Comparison of ENCODE assay signal across 31 mouse cellular contexts in the genomic region with DNA sequence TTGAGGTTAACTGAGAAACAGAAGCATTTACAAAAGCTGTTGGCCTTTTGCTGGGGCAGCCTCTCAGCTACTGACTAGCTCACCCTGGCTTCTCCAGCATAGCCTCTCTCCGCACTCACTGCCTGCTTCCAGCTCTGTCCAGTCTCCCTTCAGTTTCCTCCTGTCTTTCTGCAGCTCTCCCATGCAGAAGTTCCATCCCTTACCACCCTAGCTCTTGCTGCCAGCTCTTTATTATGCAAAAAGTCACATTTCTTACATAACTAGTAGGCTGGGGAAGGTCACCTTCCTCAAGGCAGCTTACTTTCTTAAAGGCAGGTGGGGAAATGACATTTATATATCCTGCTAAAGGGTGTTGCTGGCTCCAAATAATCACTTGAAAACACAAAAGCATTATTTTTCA.
DNase-seq lines count a peak whose midpoint lies in the region; ATAC-seq and TF ChIP-seq lines count a peak whose summit lies in the region.
"Had no signal": no experiment of that assay in that cellular context is flagged by ENCODE, and none has a peak within 500 bp of the region (broad histone marks: within the 10 kb centered on the region; RNA-seq: fewer than 3 reads in every experiment).

No protein-coding gene starts in this region.

- peak; percentile 12; the same call in 1 of the 2 replicates for ATAC-seq in granulocyte monocyte progenitor cell, adult 5-6 weeks (replicated peaks; ENCODE audit: poor library complexity, severe bottlenecking)
- no peak for ATAC-seq in forebrain, embryonic 15.5 days (replicated peaks)
- ATAC-seq: forebrain, embryonic 16.5 days; hindbrain, postnatal 0 days; inflammation-experienced regulatory T-cells, adult 6 months; intestine, embryonic 16.5 days had no signal

- no peak for TF ChIP-seq CTCF in kidney, adult 2 months (conservative IDR thresholded peaks at IDR 0.05; ENCODE audit: insufficient read depth, insufficient read length, low read depth, low read length)
- TF ChIP-seq CTCF in olfactory bulb, adult 2 months (IDR thresholded peaks at IDR 0.05; ENCODE audit: insufficient read depth, low read depth, low read length): no peak

- H3K9ac ChIP-seq in forebrain, embryonic 15.5 days (replicated peaks): no peak overlapping the region
- H3K9ac ChIP-seq: embryonic facial prominence, embryonic 13.5 days; forebrain, embryonic 12.5 days; heart, embryonic 12.5 days; heart, embryonic 15.5 days; hindbrain, embryonic 14.5 days had no signal

- H3K36me3 ChIP-seq in kidney, adult 2 months (ENCODE audit: control insufficient read depth, insufficient read depth, low read length): no peaks in the 10 kb centered on the region
- no peaks in the 10 kb centered on the region for H3K36me3 ChIP-seq in forebrain, embryonic 15.5 days
- H3K36me3 ChIP-seq: embryonic facial prominence, embryonic 13.5 days; forebrain, embryonic 12.5 days; heart, embryonic 12.5 days; heart, embryonic 15.5 days had no signal

- H3K4me3 ChIP-seq in kidney, adult 2 months (ENCODE audit: insufficient read depth, low read depth, low read length): no peak overlapping the region
- no peak overlapping the region for H3K4me3 ChIP-seq in olfactory bulb, adult 2 months (ENCODE audit: insufficient read depth, low read depth, low read length)
- H3K4me3 ChIP-seq in forebrain, embryonic 15.5 days: no peak overlapping the region
- H3K4me3 ChIP-seq: embryonic facial prominence, embryonic 13.5 days; erythroblast, embryonic 14.5 days; forebrain, embryonic 12.5 days; heart, embryonic 12.5 days; heart, embryonic 15.5 days had no signal

- H3K4me1 ChIP-seq in kidney, adult 2 months (ENCODE audit: control insufficient read depth, insufficient read depth, low read length): no peaks in the 10 kb centered on the region
- H3K4me1 ChIP-seq in olfactory bulb, adult 2 months (ENCODE audit: control insufficient read depth, insufficient read depth, low read length): peaks cover 15% of the 10 kb centered on the region
- H3K4me1 ChIP-seq in forebrain, embryonic 15.5 days: 0 out of 2 replicates have a peak, but pooled peaks cover 4% of the 10 kb centered on the region
- H3K4me1 ChIP-seq: heart, embryonic 15.5 days had no signal

- H3K27ac ChIP-seq in kidney, adult 2 months (ENCODE audit: insufficient read depth, low read depth, low read length): peak overlapping the region; percentile 41; the same call in 1 of the 2 replicates
- H3K27ac ChIP-seq in olfactory bulb, adult 2 months (ENCODE audit: insufficient read depth, low read depth, low read length): peak overlapping the region; percentile 48; the same call in 1 of the 2 replicates
- no peak overlapping the region for H3K27ac ChIP-seq in forebrain, embryonic 15.5 days (replicated peaks)
- H3K27ac ChIP-seq: embryonic facial prominence, embryonic 13.5 days; forebrain, embryonic 12.5 days; heart, embryonic 15.5 days; hindbrain, embryonic 14.5 days; hindbrain, postnatal 0 days had no signal

- no peaks in the 10 kb centered on the region for H3K27me3 ChIP-seq in kidney, adult 2 months (replicated peaks; ENCODE audit: control insufficient read depth, insufficient read depth, low read length)
- no peaks in the 10 kb centered on the region for H3K27me3 ChIP-seq in forebrain, embryonic 15.5 days
- H3K27me3 ChIP-seq: CH12.LX; forebrain, embryonic 12.5 days had no signal

- peak; percentile 35 for DNase-seq in kidney, adult 2 months
- no peak for DNase-seq in kidney, postnatal 14 days
- DNase-seq in R1 (ENCODE audit: low read depth, low spot score): peak; percentile 39
- no peak for DNase-seq in gastrocnemius, adult 18-20 months (ENCODE audit: low spot score)
- DNase-seq: adrenal gland, adult 8-10 months; adrenal gland, postnatal 36 days; B cell, adult 2 months; cerebellum, adult 11 months; cerebellum, adult 2 months; cerebellum, adult 9-11 months; cerebellum, postnatal 25 days; gastrocnemius, postnatal 10 days; gastrocnemius, postnatal 36 days; heart, adult 11 months; heart, postnatal 10 days; heart, postnatal 36 days; kidney, adult 18-20 months had no signal

- WGBS in kidney, adult 2 months: 75% methylated on average over 1 of the region's 1 CpGs
- WGBS in olfactory bulb, adult 2 months: 86% methylated on average over 1 of the region's 1 CpGs
- WGBS in forebrain, embryonic 15.5 days: 92% methylated on average over 1 of the region's 1 CpGs

- H3K9me3 ChIP-seq in forebrain, embryonic 15.5 days: no peaks in the 10 kb centered on the region
- H3K9me3 ChIP-seq: embryonic facial prominence, embryonic 13.5 days; forebrain, embryonic 12.5 days; heart, embryonic 12.5 days; heart, embryonic 15.5 days had no signal

- H3K4me2 ChIP-seq in forebrain, embryonic 15.5 days (replicated peaks): no peak overlapping the region
- H3K4me2 ChIP-seq: embryonic facial prominence, embryonic 13.5 days; forebrain, embryonic 12.5 days; heart, embryonic 12.5 days; heart, embryonic 15.5 days; hindbrain, embryonic 14.5 days had no signal

- no peak for TF ChIP-seq POLR2A in kidney, adult 2 months (IDR thresholded peaks at IDR 0.05; ENCODE audit: low read depth, low read length)
- no peak for TF ChIP-seq POLR2A in olfactory bulb, adult 2 months (IDR thresholded peaks at IDR 0.05; ENCODE audit: insufficient read depth, low read depth, low read length)

Comparison
In these comparisons a context has a peak if more than half of its experiments do, and no peak if none do; other contexts are left out.
1. DNase-seq: peak in kidney, adult 2 months (single experiment) and R1 (single experiment); none in kidney, postnatal 14 days (single experiment) and gastrocnemius, adult 18-20 months (single experiment).